Mouse (Mus musculus): ENCODE measurements around the gene Mycbpap.

Gene Mycbpap

DNA sequence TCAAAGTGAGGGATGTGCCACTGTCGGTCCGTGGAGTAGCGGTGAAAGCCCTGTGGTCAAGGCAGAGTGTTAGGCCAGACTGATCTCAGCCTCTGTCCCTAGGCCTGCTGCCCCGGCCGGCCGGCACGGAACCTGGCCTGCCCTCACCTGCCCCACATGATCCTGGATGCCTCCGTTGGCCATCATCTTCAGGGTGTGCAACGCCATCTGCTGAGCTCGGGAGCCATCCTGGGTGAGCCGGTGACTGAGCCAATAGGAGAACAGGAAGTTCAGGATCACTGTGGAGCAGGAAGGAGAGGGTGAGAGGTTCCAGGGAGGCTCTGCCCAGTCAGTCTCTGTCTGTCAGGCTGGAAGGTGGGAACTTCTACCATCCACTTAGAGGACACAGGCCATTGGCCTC, 38.1 kb downstream of the Mycbpap start:
- ATAC-seq (ENCODE audit: insufficient number of reproducible peaks, low FRiP score, low TSS enrichment) = peak; percentile 67

DNA sequence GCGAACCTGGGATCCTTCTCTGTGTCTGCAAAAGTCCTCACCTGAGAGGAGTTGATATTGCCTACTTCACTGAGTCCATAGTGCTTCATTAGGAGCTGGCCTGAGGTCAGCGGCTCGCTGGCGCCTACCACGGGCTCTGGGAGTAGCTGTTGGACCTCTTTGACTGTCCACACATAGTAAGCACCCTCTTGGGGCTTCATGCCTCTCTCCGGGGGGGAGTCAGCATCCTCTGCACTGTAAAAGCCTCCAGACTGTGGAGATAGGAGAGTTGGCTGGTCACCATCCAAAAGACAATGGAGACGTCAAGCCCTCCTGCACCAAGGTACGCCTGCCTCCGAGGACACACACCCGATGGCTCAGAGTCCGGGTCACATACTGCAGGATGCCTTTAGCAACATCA, 38.8 kb downstream of the Mycbpap start:
- no peak for ATAC-seq (ENCODE audit: insufficient number of reproducible peaks, low FRiP score, low TSS enrichment)

DNA sequence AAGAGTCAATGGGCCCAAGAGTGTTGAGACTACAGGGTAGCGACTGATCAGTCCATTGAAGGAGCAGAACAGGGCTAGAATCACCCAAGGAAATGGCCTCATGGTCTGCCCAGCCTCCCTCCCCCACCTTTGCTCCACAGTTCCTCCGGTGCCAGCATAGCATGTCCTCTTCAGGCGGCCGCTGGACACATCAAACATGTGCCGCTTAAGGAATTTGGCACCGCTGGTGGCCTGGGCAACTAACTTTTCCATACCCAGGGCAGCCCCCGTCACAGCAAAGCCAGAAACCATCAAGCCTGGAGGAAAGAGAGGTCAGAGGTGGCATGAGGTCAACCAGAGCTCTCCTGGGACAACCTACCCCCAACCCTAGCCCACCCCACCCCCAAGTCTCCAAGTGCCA, 39.6 kb downstream of the Mycbpap start:
- ATAC-seq (ENCODE audit: insufficient number of reproducible peaks, low FRiP score, low TSS enrichment) = no peak

DNA sequence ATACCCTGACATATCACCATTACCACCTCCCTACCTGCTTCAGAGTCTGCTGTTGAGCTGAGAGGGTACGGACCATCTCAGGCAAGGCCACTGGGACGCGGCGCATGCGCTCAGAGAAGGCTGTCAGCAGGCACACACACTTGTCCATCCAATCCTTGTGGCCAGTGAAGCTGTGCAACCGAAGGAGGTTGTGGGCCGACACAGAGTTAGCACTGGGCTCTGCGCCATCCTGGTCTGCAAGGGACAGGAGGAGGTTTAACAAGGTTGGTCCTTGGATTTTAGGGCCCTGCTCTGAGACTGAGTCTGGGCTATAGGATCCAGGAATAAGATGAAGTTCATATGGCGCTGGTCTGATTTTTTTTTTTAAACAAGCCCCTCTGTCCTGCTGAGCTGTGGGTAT, 41.2 kb downstream of the Mycbpap start:
- no peak for ATAC-seq (ENCODE audit: insufficient number of reproducible peaks, low FRiP score, low TSS enrichment)

GRCm38 (mm10) chr11:94477651-94478050, 43.9 kb downstream of the Mycbpap start:
- ATAC-seq (ENCODE audit: insufficient number of reproducible peaks, low FRiP score, low TSS enrichment) = peak; percentile 26; the same call in 1 of the 2 replicates

- no peak for ATAC-seq (ENCODE audit: insufficient number of reproducible peaks, low FRiP score, low TSS enrichment)
Measured at GRCm38 (mm10) chr11:94475722-94476121, 45.8 kb downstream of the Mycbpap start.

GRCm38 (mm10) chr11:94474544-94474910, 47.0 kb downstream of the Mycbpap start:
- ATAC-seq (ENCODE audit: insufficient number of reproducible peaks, low FRiP score, low TSS enrichment) = no peak

- ATAC-seq (ENCODE audit: insufficient number of reproducible peaks, low FRiP score, low TSS enrichment) = peak; percentile 74
Measured at GRCm38 (mm10) chr11:94473707-94474543, 47.6 kb downstream of the Mycbpap start, which contains the start of gene Cacna1g. Cacna1g (minus strand) TSS chr11:94474198.

DNA sequence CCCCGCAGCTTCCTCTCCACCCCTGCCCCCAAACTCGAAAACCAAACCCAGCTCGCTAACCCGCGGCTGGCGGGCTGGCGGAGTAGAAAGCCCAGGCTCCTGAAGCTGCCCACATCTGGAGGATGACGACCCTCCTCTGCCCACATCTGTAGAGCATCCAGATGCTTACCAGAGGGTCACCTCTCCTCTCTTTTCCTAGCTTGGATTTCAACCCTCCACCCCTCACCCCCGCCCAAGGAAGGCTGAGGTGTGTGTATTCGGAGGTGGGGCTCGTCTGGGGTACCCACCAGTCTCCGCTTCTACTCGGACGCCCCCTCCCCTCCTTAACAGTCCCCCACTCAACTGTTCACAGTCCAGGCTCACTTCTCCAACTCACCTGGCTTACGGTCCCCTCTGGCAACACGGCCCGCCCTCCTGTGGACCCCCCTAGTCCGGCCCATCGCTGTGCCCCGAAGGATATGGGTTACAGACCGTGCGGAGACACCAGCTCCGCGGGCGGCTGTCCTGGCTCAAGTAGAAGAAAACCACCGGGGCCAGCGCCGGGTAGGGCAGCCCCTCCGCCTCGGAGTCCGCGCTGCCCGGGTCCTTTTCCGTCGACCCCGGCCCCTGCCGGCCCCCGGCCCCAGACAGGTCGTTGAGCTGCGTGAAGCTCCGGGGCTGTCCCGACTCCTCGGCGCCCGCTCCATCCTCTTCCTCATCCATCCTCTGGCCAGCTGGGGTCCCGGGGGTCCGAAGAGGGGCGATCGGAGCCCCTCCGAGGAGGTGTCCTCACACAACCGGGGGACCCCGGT, 48.4 kb downstream of the Mycbpap start:
- no peak for ATAC-seq (ENCODE audit: insufficient number of reproducible peaks, low FRiP score, low TSS enrichment)

DNA sequence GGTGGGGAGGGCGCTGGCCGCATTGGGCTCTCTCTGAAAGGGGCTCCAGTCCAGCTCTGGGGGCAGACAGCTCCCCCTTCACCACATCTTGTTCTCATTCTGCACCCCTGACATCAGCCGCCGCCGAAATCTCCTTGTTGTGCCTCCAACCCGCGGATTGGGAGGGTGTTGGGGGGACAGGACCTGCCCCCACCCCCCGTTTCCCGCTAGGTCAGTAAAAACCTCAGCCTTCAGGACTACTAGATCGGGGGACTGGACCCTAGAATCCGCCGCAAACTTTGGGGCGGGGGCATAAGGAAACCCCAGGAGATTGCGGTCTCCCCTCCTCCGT, 49.0 kb downstream of the Mycbpap start:
- ATAC-seq (ENCODE audit: insufficient number of reproducible peaks, low FRiP score, low TSS enrichment) = no peak

GRCm38 (mm10) chr11:94471740-94472584, 49.6 kb downstream of the Mycbpap start:
- no peak for ATAC-seq (ENCODE audit: insufficient number of reproducible peaks, low FRiP score, low TSS enrichment)

DNA sequence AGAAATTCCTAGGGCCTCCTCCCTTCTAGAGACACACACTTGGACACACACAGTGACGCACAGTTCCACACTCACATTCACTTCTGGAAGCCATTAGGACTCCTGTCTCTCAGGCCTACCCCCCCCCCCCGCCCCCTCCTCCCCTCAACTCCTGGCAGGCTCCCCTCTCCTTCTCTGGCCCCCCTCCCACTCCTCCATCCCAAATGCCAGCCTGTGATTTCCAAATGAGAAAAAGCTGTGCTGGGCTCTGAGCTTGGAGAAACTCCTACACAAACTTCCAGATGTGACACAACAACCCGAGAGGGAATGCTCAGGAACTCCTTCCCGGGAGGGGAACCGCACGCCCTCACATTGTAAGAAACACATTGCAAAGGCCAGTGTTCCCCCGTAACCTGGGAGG, 51.2 kb downstream of the Mycbpap start:
- no peak for ATAC-seq (ENCODE audit: insufficient number of reproducible peaks, low FRiP score, low TSS enrichment)

DNA sequence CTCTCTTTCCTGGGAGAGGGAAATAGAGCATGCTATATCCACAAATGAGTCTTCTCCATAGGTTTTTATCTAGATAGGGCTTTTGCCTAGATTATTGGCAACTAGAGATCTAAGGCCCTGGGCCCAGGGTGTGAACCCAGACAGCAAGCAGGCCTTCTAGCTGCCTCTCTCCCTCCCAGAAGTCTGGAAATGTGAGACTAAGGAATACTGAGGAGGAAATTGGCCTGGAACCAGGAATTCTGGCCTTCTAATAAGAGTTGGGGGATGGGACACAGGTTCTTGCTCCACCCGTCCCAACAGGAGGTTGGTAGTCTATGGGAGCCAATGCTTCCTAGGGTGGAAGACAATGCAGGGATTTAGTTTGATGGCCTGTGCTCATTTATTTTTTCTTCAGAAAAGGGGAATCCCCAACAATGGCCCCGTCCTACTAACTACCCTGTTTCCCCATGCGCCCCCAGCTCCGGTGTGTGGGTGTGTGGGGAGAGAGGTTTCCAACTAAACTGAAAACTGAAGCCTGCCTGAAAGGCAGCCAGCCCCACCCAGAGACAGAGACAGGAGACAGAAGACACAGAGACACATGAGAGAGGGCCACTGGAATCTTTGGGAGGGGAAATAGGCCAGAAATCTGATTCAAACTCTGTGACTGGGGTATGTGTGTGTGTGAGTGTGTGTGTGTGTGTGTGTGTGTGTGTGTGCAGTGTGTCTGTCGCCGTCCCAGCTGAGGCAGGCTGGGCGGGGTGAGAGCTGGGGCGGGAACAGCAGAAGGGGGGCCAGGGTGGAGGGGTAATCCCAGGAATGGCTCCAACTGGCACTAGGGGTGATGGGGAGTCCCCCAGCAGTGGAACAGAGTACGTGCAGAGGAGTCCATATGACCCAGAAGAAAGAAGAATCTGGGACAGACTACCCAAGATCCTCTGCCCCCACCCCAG, 52.1 kb downstream of the Mycbpap start:
- ATAC-seq (ENCODE audit: insufficient number of reproducible peaks, low FRiP score, low TSS enrichment) = no peak

- ATAC-seq (ENCODE audit: insufficient number of reproducible peaks, low FRiP score, low TSS enrichment) = no peak
Measured at GRCm38 (mm10) chr11:94468582-94469064, 52.9 kb downstream of the Mycbpap start.

GRCm38 (mm10) chr11:94466333-94466855, 55.1 kb downstream of the Mycbpap start:
- ATAC-seq (ENCODE audit: insufficient number of reproducible peaks, low FRiP score, low TSS enrichment) = no peak

- ATAC-seq (ENCODE audit: insufficient number of reproducible peaks, low FRiP score, low TSS enrichment) = no peak
Measured at GRCm38 (mm10) chr11:94464170-94464569, 57.4 kb downstream of the Mycbpap start.

DNA sequence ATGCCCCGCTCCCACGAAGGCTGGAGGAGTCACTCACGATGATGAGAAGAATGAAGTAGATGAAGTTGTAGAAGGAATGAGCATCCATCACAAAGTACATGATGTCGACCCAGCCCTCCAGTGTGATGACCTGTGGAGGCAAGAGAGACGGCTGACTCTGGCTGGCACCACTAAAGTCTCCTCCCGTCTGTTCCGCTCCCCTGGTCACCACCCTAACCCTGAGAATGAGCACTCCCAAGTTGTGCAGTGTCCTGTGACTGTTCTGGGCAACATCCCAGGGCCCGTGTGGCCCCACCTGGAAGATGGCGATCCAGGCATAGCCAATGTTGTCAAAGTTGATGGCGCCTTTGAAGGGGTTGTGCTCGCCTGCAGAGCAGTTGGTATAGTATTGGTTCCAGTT, 59.7 kb downstream of the Mycbpap start:
- no peak for ATAC-seq (ENCODE audit: insufficient number of reproducible peaks, low FRiP score, low TSS enrichment)

- ATAC-seq (ENCODE audit: insufficient number of reproducible peaks, low FRiP score, low TSS enrichment) = no peak
Measured at GRCm38 (mm10) chr11:94457001-94457400, 64.5 kb downstream of the Mycbpap start.

- ATAC-seq (ENCODE audit: insufficient number of reproducible peaks, low FRiP score, low TSS enrichment) = no peak
Measured at GRCm38 (mm10) chr11:94456347-94456746, 65.2 kb downstream of the Mycbpap start.

Measured in cerebellum, adult (tissue).